Mouse (Mus musculus): ENCODE measurements at regions not wholly inside any gene's neighbourhood (a gene's known extent, or its start where the extent isn't known, plus 50 kb on each side); places are given as distances from the start of the nearest gene placed in this dataset.

GRCm38 (mm10) chr10:8095924-8096323 lies 139.9 kb upstream of the Tab2 start:
- TF ChIP-seq ZNF384 (IDR thresholded peaks at IDR 0.05; ENCODE audit: low read depth, low read length) (no peak), ZC3H11A (IDR thresholded peaks at IDR 0.05; ENCODE audit: borderline replicate concordance, low read depth, low read length) (no peak), CHD2 (IDR thresholded peaks at IDR 0.05; ENCODE audit: low read depth, low read length) (no peak)

All from ES-E14 (cell line).